In genomic region chr19:31177279-31177922, GRCm38 (mm10) we compare ENCODE assay signal across 20 mouse cellular contexts.
DNase-seq lines count a peak whose midpoint lies in the region; ATAC-seq and TF ChIP-seq lines count a peak whose summit lies in the region.
"Had no signal": no experiment of that assay in that cellular context is flagged by ENCODE, and none has a peak within 500 bp of the region (broad histone marks: within the 10 kb centered on the region; RNA-seq: fewer than 3 reads in every experiment).

No protein-coding gene starts in this region.

- TF ChIP-seq CTCF in C2C12 (IDR thresholded peaks at IDR 0.05; ENCODE audit: control insufficient read depth, insufficient read depth, insufficient read length) = no peak
- TF ChIP-seq CTCF in stomach, postnatal 0 days (IDR thresholded peaks at IDR 0.05; ENCODE audit: low read depth) = no peak

- 62% methylated on average over 8 of the region's 8 CpGs for WGBS in macrophage (ENCODE audit: missing documents)
- whole genome bisulfite sequencing in stomach, postnatal 0 days = 82% methylated on average over 8 of the region's 8 CpGs

- peak; percentile 70 for ATAC-seq in megakaryocyte progenitor cell, adult 5-6 weeks (replicated peaks; ENCODE audit: poor library complexity)
- no peak for ATAC-seq in stomach, postnatal 0 days (ENCODE audit: low FRiP score, low TSS enrichment)
- ATAC-seq: forebrain, embryonic 14.5 days; forebrain, embryonic 16.5 days had no signal

- H3K36me3 ChIP-seq in C2C12 (ENCODE audit: control insufficient read depth, insufficient read depth) (no peaks in the 10 kb centered on the region), macrophage (ENCODE audit: inconsistent target) (no peaks in the 10 kb centered on the region)
- H3K36me3 ChIP-seq in stomach, postnatal 0 days (ENCODE audit: control insufficient read depth, insufficient read depth, low read length) = no peaks in the 10 kb centered on the region
- H3K36me3 ChIP-seq: embryonic facial prominence, embryonic 10.5 days; embryonic facial prominence, embryonic 12.5 days; forebrain, embryonic 12.5 days had no signal

- DNase-seq in kidney, adult 18-20 months = no peak
- DNase-seq in stomach, postnatal 0 days (ENCODE audit: low spot score) = no peak
- no peak for DNase-seq in adrenal gland, postnatal 4 days (ENCODE audit: low spot score in 2 of 2)
- DNase-seq: adrenal gland, adult 2 months; adrenal gland, postnatal 10 days; adrenal gland, postnatal 25 days; B cell, adult 2 months; cerebellum, adult 11-12 months; cerebellum, adult 2 months; cerebellum, adult 9-10 months; cerebellum, postnatal 10 days; cerebellum, postnatal 25 days had no signal

- H3K4me2 ChIP-seq in stomach, postnatal 0 days (replicated peaks; ENCODE audit: low read depth) = no peak overlapping the region
- H3K4me2 ChIP-seq: embryonic facial prominence, embryonic 12.5 days; forebrain, embryonic 12.5 days had no signal

- H3K27ac ChIP-seq in macrophage = peak overlapping the region; percentile 36
- H3K27ac ChIP-seq in stomach, postnatal 0 days (replicated peaks) = no peak overlapping the region
- H3K27ac ChIP-seq: embryonic facial prominence, embryonic 10.5 days; embryonic facial prominence, embryonic 12.5 days; forebrain, embryonic 12.5 days had no signal

- H3K9ac ChIP-seq in stomach, postnatal 0 days (ENCODE audit: low read length) = no peak overlapping the region
- H3K9ac ChIP-seq: embryonic facial prominence, embryonic 12.5 days; forebrain, embryonic 12.5 days had no signal

- H3K79me3 ChIP-seq in C2C12 (ENCODE audit: low read depth) = no peaks in the 10 kb centered on the region

- H3K9me3 ChIP-seq in stomach, postnatal 0 days (ENCODE audit: control insufficient read depth, low read length) = no peaks in the 10 kb centered on the region
- H3K9me3 ChIP-seq: embryonic facial prominence, embryonic 10.5 days; embryonic facial prominence, embryonic 12.5 days; forebrain, embryonic 12.5 days had no signal

- no peak for TF ChIP-seq EP300 in stomach, postnatal 0 days (optimal IDR thresholded peaks at IDR 0.05)

- no peak overlapping the region for H3K4me3 ChIP-seq in C2C12 (ENCODE audit: insufficient read depth, poor library complexity, severe bottlenecking)
- no peak overlapping the region for H3K4me3 ChIP-seq in macrophage (ENCODE audit: inconsistent target)
- no peak overlapping the region for H3K4me3 ChIP-seq in stomach, postnatal 0 days (ENCODE audit: low read depth, low read length)
- H3K4me3 ChIP-seq: embryonic facial prominence, embryonic 10.5 days; embryonic facial prominence, embryonic 12.5 days; forebrain, embryonic 12.5 days had no signal

- H3K79me2 ChIP-seq in C2C12 (ENCODE audit: control insufficient read depth, insufficient read depth) (no peaks in the 10 kb centered on the region), macrophage (ENCODE audit: inconsistent target) (no peaks in the 10 kb centered on the region)

- no peak overlapping the region for H3ac ChIP-seq in C2C12 (ENCODE audit: control insufficient read depth, insufficient read length, low read depth)

- H3K27me3 ChIP-seq in C2C12 (ENCODE audit: control insufficient read depth, insufficient read depth, insufficient read length) = no peaks in the 10 kb centered on the region
- no peaks in the 10 kb centered on the region for H3K27me3 ChIP-seq in stomach, postnatal 0 days (ENCODE audit: control insufficient read depth, insufficient read depth, low read length)
- H3K27me3 ChIP-seq: embryonic facial prominence, embryonic 12.5 days; forebrain, embryonic 12.5 days had no signal

- H3K4me1 ChIP-seq in stomach, postnatal 0 days (replicated peaks; ENCODE audit: control insufficient read depth, insufficient read depth) = no peaks in the 10 kb centered on the region
- H3K4me1 ChIP-seq: embryonic facial prominence, embryonic 10.5 days; embryonic facial prominence, embryonic 12.5 days; forebrain, embryonic 12.5 days had no signal

TF ChIP-seq in C2C12, 6 proteins besides CTCF, POLR2A, EP300 and RAD21:
- no peak for TF ChIP-seq MAX (IDR thresholded peaks at IDR 0.05)
- peak; percentile 64 for TF ChIP-seq USF1 (IDR thresholded peaks at IDR 0.05; ENCODE audit: low read depth)
